Mouse (Mus musculus): ENCODE measurements around the gene Csf2rb2. TPM values are rescaled to one million over a fixed set of nuclear protein-coding genes. Genes with fewer than 3 reads are reported as not detected.
"Not testable (repeated sequence)": the region's sequence is repeated elsewhere in the genome, so short reads cannot be mapped to it uniquely, and the experiment has no call there.

Gene Csf2rb2
- polyA plus RNA-seq, 1 experiment from 2014 or later = 0.43 TPM

DNA sequence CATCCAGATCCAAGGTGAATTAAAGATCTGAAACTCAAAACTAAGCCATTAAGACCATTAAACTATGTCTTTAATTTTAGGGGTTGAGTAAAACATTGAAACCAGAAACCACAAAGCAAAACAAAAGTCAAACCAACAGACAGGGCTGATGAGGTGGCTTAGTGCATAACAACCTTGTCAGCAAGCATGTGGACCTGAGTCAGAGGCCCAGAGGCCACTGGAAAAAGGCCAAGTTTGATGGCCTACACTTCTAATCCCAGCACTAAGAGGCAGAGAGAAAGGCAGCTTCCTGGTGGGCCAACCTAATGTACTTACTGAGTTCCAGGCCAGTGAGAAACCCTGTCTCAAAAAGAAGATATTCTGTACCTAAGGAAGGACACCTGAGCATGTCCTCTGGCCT is 4.7 kb downstream of the Csf2rb2 start:
- no peak overlapping the region for H3K4me2 ChIP-seq (ENCODE audit: low read depth, low read length)
- H3K4me3 ChIP-seq (ENCODE audit: low read length) = no peak overlapping the region
- H3K9ac ChIP-seq (ENCODE audit: low read length) = no peak overlapping the region
- H3K27me3 ChIP-seq (ENCODE audit: control insufficient read depth, insufficient read depth, low read length) = no peaks in the 10 kb centered on the region
- H3K9me3 ChIP-seq (replicated peaks; ENCODE audit: control insufficient read depth, low read length) = no peaks in the 10 kb centered on the region
- H3K27ac ChIP-seq (ENCODE audit: low read length) = no peak overlapping the region
- ATAC-seq (replicated peaks; ENCODE audit: extremely low read depth, insufficient read depth, low FRiP score) = no peak
- no peaks in the 10 kb centered on the region for H3K36me3 ChIP-seq (ENCODE audit: control insufficient read depth, insufficient read depth)
- H3K4me1 ChIP-seq (ENCODE audit: control insufficient read depth, insufficient read depth, low read length) = no peaks in the 10 kb centered on the region

DNA sequence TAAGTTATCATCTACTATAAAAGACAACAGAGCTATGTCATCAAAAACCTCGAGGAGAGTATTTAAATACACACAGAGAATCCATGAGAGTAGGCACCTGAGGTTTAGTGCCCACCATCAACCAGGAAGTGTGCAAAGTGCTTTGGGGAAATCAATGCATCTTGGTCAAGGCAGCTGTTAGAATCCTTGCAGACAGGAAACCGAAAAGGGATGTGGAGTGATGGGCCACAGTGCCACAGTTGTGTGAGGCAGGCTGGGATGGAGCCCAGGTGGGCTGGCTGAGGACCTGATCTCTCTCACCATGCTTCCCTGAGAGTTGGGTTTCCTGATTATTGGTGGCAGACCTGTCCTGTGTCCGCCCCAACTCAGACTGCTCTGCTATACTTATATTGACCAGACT is 5.9 kb downstream of the Csf2rb2 start:
- Histone ChIP-seq H3K9ac (ENCODE audit: low read length) (no peak overlapping the region), H3K27me3 (ENCODE audit: control insufficient read depth, insufficient read depth, low read length) (no peaks in the 10 kb centered on the region), H3K36me3 (ENCODE audit: control insufficient read depth, insufficient read depth) (no peaks in the 10 kb centered on the region), H3K27ac (ENCODE audit: low read length) (no peak overlapping the region), H3K4me2 (ENCODE audit: low read depth, low read length) (no peak overlapping the region), H3K4me3 (ENCODE audit: low read length) (no peak overlapping the region), H3K4me1 (ENCODE audit: control insufficient read depth, insufficient read depth, low read length) (no peaks in the 10 kb centered on the region), H3K9me3 (replicated peaks; ENCODE audit: control insufficient read depth, low read length) (no peaks in the 10 kb centered on the region)
- WGBS = 72% methylated on average over 3 of the region's 3 CpGs
- ATAC-seq (replicated peaks; ENCODE audit: extremely low read depth, insufficient read depth, low FRiP score) = no peak

DNA sequence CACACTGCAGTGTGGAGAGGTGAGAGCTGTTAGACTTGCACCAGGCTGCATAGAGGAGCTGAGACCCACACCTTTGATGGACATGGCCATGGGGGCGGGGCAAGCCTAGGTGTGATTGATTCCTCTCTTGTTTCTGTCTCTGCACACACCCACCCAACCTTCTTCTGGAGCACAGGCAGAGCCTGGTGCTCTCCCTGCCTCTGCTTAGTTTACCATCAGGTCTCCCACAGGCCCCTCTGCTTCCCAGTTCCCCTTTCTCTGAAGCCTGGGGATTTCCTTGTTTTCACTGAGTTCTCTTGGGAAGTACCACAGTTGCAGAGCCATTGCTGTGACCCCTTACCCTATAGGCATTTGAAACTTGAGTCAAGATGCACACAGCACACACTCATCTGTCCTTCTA is 7.0 kb downstream of the Csf2rb2 start:
- Histone ChIP-seq H3K36me3 (ENCODE audit: control insufficient read depth, insufficient read depth) (no peaks in the 10 kb centered on the region), H3K27ac (ENCODE audit: low read length) (no peak overlapping the region), H3K9me3 (replicated peaks; ENCODE audit: control insufficient read depth, low read length) (no peaks in the 10 kb centered on the region), H3K4me2 (ENCODE audit: low read depth, low read length) (no peak overlapping the region), H3K9ac (ENCODE audit: low read length) (no peak overlapping the region), H3K4me3 (ENCODE audit: low read length) (no peak overlapping the region), H3K27me3 (ENCODE audit: control insufficient read depth, insufficient read depth, low read length) (no peaks in the 10 kb centered on the region), H3K4me1 (ENCODE audit: control insufficient read depth, insufficient read depth, low read length) (no peaks in the 10 kb centered on the region)
- ATAC-seq (replicated peaks; ENCODE audit: extremely low read depth, insufficient read depth, low FRiP score) = no peak
- WGBS = 80% methylated on average over 1 of the region's 1 CpGs

DNA sequence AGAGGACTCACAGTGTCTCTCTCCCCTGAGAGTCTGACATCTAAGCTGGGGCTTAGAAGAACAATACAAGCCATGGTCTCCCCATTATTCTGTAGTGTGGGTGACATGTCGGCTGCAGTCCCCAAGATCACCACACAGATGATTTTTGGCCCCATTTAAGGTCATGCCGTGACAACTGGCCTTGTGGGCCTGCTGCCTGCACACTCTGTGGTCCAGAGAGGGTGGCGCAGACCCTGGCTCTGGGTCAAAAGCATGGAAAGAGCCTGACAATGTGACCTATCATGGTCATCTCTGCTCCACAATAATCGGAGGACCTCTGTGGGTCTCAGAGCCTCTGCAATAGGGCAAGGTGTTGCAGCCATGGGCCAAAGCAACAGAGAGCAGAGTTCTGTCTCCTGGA is 11.8 kb downstream of the Csf2rb2 start:
- H3K4me3 ChIP-seq (ENCODE audit: low read length) = no peak overlapping the region
- H3K4me2 ChIP-seq (ENCODE audit: low read depth, low read length) = no peak overlapping the region
- H3K27me3 ChIP-seq (ENCODE audit: control insufficient read depth, insufficient read depth, low read length) = no peaks in the 10 kb centered on the region
- no peaks in the 10 kb centered on the region for H3K4me1 ChIP-seq (ENCODE audit: control insufficient read depth, insufficient read depth, low read length)
- 83% methylated on average over 4 of the region's 4 CpGs for WGBS
- no peaks in the 10 kb centered on the region for H3K9me3 ChIP-seq (replicated peaks; ENCODE audit: control insufficient read depth, low read length)
- ATAC-seq (replicated peaks; ENCODE audit: extremely low read depth, insufficient read depth, low FRiP score) = 0 out of 2 replicates have a peak, but pooled peaks have one; percentile 4
- no peak overlapping the region for H3K27ac ChIP-seq (ENCODE audit: low read length)
- no peaks in the 10 kb centered on the region for H3K36me3 ChIP-seq (ENCODE audit: control insufficient read depth, insufficient read depth)
- H3K9ac ChIP-seq (ENCODE audit: low read length) = no peak overlapping the region

DNA sequence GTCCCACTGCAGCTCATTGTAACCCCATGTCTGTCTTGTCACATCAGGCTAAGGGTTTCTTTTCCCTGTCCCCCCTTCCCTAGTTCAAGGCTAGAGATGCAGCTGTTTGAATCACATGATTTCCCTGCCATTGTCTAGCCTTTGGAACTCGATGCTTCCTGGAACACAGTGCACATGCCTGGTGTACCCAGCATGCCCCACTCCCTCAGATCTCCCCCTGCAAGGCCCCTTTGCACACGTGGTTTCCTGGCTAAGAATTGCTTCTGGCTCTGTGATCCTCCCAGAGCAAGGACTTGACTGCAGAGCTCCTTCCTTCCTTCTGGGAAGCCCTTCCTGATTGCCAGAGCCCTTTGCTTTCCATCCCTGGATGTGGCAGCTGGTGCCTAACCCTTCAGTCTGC is 12.3 kb downstream of the Csf2rb2 start:
- H3K4me1 ChIP-seq (ENCODE audit: control insufficient read depth, insufficient read depth, low read length); H3K4me2 ChIP-seq (ENCODE audit: low read depth, low read length); H3K4me3 ChIP-seq (ENCODE audit: low read length); H3K36me3 ChIP-seq (ENCODE audit: control insufficient read depth, insufficient read depth); H3K9me3 ChIP-seq (replicated peaks; ENCODE audit: control insufficient read depth, low read length); H3K9ac ChIP-seq (ENCODE audit: low read length); H3K27me3 ChIP-seq (ENCODE audit: control insufficient read depth, insufficient read depth, low read length): not testable (repeated sequence)
- peak overlapping the region; percentile 48; the same call in 1 of the 2 replicates for H3K27ac ChIP-seq (ENCODE audit: low read length)
- peak; percentile 65; the same call in 1 of the 2 replicates for ATAC-seq (replicated peaks; ENCODE audit: extremely low read depth, insufficient read depth, low FRiP score)
- whole genome bisulfite sequencing = 5% methylated on average over 2 of the region's 2 CpGs

DNA sequence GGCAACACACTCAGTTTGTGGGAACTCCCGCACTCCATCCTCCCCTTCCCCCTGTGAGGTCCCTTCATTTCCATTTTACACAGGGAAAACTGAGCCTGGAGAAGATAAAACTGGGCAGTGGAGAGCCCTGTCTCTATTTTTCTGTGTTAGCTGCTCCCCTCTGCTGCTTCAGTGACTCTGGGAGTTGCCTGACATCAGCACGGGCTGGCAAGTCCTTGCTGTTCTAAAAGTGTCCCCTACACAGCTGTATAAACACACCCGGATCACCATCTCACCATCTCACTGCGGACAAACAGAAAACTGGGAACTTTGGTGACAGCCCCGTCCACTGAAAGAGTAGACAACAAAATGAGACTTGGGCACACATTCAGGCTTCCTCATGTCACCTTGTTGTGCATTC is 15.7 kb downstream of the Csf2rb2 start:
- ATAC-seq (replicated peaks; ENCODE audit: extremely low read depth, insufficient read depth, low FRiP score); H3K36me3 ChIP-seq (ENCODE audit: control insufficient read depth, insufficient read depth); H3K4me1 ChIP-seq (ENCODE audit: control insufficient read depth, insufficient read depth, low read length); H3K4me2 ChIP-seq (ENCODE audit: low read depth, low read length); H3K9me3 ChIP-seq (replicated peaks; ENCODE audit: control insufficient read depth, low read length); H3K27me3 ChIP-seq (ENCODE audit: control insufficient read depth, insufficient read depth, low read length); H3K27ac ChIP-seq (ENCODE audit: low read length); H3K4me3 ChIP-seq (ENCODE audit: low read length); H3K9ac ChIP-seq (ENCODE audit: low read length): not testable (repeated sequence)
- 50% methylated on average over 5 of the region's 5 CpGs for WGBS

DNA sequence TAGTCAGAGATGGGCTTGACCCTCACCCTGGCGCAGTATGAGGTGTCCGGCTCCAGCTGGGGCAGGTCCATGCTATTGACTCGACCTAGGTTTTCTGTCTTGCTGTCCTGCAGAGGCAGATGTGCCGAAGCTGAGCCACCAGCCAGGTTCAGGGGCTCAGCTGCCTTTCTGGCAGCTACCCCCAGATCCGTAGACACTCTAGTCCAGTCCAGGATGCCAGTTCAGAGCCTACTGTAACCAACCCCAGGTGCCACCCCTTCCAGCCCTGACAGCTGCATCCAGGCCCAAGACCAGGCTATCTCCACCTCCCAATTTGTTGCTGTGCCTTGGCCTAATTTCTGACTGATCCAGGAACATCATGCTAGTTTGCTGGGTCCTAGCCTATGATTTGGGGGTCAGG is 17.6 kb downstream of the Csf2rb2 start:
- H3K36me3 ChIP-seq (ENCODE audit: control insufficient read depth, insufficient read depth) = no peaks in the 10 kb centered on the region
- no peak overlapping the region for H3K4me2 ChIP-seq (ENCODE audit: low read depth, low read length)
- H3K9me3 ChIP-seq (replicated peaks; ENCODE audit: control insufficient read depth, low read length) = no peaks in the 10 kb centered on the region
- 87% methylated on average over 5 of the region's 5 CpGs for WGBS
- no peaks in the 10 kb centered on the region for H3K27me3 ChIP-seq (ENCODE audit: control insufficient read depth, insufficient read depth, low read length)
- no peak for ATAC-seq (replicated peaks; ENCODE audit: extremely low read depth, insufficient read depth, low FRiP score)
- no peak overlapping the region for H3K4me3 ChIP-seq (ENCODE audit: low read length)
- H3K4me1 ChIP-seq (ENCODE audit: control insufficient read depth, insufficient read depth, low read length) = no peaks in the 10 kb centered on the region
- no peak overlapping the region for H3K9ac ChIP-seq (ENCODE audit: low read length)
- no peak overlapping the region for H3K27ac ChIP-seq (ENCODE audit: low read length)

DNA sequence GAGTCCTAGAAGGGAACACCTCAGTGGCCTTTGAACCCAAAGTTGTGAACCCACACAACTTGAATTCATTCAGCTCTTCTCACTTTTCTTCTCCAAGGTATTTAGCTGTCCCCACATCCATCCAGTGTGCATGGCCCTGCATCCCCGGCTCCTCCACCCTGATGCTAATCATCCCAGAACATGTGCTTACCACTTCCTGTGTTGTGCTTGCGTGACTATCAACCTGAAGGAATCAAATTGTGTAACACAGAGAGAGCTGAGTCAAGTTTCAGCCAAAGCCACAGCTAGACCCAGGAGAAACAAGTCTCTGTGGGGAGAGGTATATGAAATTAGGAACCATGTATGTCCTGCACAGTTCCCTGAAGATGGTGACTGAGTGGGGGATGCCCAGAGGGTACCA is 27.2 kb downstream of the Csf2rb2 start:
- Histone ChIP-seq H3K27ac (ENCODE audit: low read length) (no peak overlapping the region), H3K9me3 (replicated peaks; ENCODE audit: control insufficient read depth, low read length) (no peaks in the 10 kb centered on the region), H3K4me3 (ENCODE audit: low read length) (no peak overlapping the region), H3K4me1 (ENCODE audit: control insufficient read depth, insufficient read depth, low read length) (no peaks in the 10 kb centered on the region), H3K27me3 (ENCODE audit: control insufficient read depth, insufficient read depth, low read length) (no peaks in the 10 kb centered on the region), H3K36me3 (ENCODE audit: control insufficient read depth, insufficient read depth) (no peaks in the 10 kb centered on the region), H3K4me2 (ENCODE audit: low read depth, low read length) (no peak overlapping the region), H3K9ac (ENCODE audit: low read length) (no peak overlapping the region)
- 62% methylated on average over 2 of the region's 2 CpGs for WGBS
- ATAC-seq (replicated peaks; ENCODE audit: extremely low read depth, insufficient read depth, low FRiP score) = no peak

DNA sequence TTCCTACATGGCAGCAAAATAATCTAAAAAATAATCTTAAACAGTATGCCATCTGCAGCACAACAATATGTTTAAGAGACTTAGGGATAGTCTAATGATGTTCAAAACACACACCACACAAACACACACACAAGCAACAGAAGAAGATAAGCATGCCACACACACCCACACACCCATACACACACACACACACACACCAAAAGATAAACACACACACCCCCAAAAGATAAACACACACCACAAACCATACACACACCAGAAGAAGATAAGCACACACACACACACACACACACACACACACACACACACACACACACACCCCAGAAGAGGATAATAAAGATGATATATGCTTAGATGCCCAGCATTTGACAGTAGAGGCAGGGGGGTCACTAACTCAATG is 34.3 kb downstream of the Csf2rb2 start:
- Histone ChIP-seq H3K4me2 (ENCODE audit: low read depth, low read length) (no peak overlapping the region), H3K4me1 (ENCODE audit: control insufficient read depth, insufficient read depth, low read length) (no peaks in the 10 kb centered on the region), H3K27me3 (ENCODE audit: control insufficient read depth, insufficient read depth, low read length) (no peaks in the 10 kb centered on the region), H3K4me3 (ENCODE audit: low read length) (no peak overlapping the region), H3K27ac (ENCODE audit: low read length) (no peak overlapping the region), H3K36me3 (ENCODE audit: control insufficient read depth, insufficient read depth) (no peaks in the 10 kb centered on the region), H3K9ac (ENCODE audit: low read length) (no peak overlapping the region), H3K9me3 (replicated peaks; ENCODE audit: control insufficient read depth, low read length) (peaks cover 5% of the 10 kb centered on the region)
- no peak for ATAC-seq (replicated peaks; ENCODE audit: extremely low read depth, insufficient read depth, low FRiP score)

DNA sequence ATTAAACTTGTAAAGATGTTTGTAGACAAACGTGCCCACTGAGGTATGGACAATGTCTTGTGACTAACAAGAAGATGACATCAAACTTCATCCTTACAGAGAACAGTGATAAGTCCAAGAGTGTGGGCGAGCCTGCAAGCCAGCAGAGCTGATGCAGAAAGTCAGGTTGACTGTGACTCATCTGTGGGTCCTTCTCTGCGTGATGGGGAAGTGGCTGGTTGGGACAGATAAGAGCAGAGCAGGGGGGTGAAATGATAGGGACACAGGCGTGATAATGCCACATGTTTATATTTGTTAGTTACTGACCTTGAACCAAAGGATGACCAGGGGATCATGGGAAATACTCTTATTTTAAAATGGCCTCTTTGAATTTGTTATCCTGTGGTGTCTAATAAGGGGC is 37.7 kb downstream of the Csf2rb2 start:
- 0 out of 2 replicates have a peak, but pooled peaks have one; percentile 45 for ATAC-seq (replicated peaks; ENCODE audit: extremely low read depth, insufficient read depth, low FRiP score)
- Histone ChIP-seq H3K27ac (ENCODE audit: low read length) (no peak overlapping the region), H3K9me3 (replicated peaks; ENCODE audit: control insufficient read depth, low read length) (peaks cover 5% of the 10 kb centered on the region), H3K36me3 (ENCODE audit: control insufficient read depth, insufficient read depth) (no peaks in the 10 kb centered on the region), H3K27me3 (ENCODE audit: control insufficient read depth, insufficient read depth, low read length) (no peaks in the 10 kb centered on the region), H3K4me3 (ENCODE audit: low read length) (no peak overlapping the region), H3K9ac (ENCODE audit: low read length) (no peak overlapping the region), H3K4me2 (ENCODE audit: low read depth, low read length) (no peak overlapping the region), H3K4me1 (ENCODE audit: control insufficient read depth, insufficient read depth, low read length) (no peaks in the 10 kb centered on the region)
- 23% methylated on average over 4 of the region's 4 CpGs for WGBS

All from heart, embryonic 16.5 days (tissue).